Mouse (Mus musculus): Measurements from ENCODE around the gene Blzf1. TPM values are rescaled to one million over a fixed set of nuclear protein-coding genes. Genes with fewer than 3 reads are reported as not detected.

Blzf1 gene
- polyA plus RNA-seq, 1 experiment from 2014 or later = 25.4 TPM

DNA sequence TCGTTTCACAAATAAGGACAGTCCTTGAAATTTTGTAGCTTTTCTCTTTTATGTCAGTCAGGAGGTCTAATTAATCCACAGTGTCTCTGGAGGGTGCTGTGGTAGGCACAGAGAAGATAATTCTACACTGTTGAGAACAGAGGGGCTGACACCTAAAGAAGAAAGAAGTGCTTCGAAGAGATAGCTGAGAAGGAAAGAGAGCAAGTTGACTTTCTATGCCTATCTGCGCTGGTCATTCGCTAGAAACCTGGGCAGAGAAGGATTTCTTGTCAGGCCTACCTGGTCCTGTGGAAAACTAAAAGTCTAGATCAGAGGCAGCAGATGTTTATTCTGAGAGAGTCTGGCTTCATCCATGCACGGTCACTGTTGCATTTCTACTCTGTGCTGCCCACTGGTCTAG lies 6.8 kb upstream of the Blzf1 start:
- no peaks in the 10 kb centered on the region for H3K4me1 ChIP-seq (ENCODE audit: control insufficient read depth, insufficient read depth, low read length)
- H3K4me3 ChIP-seq (ENCODE audit: low read length) = no peak overlapping the region
- ATAC-seq (ENCODE audit: low FRiP score, low TSS enrichment) = no peak
- H3K9ac ChIP-seq (ENCODE audit: low read depth, low read length) = no peak overlapping the region
- no peaks in the 10 kb centered on the region for H3K27me3 ChIP-seq (ENCODE audit: control insufficient read depth, insufficient read depth, low read length)
- H3K9me3 ChIP-seq (ENCODE audit: control insufficient read depth, low read length) = no peaks in the 10 kb centered on the region
- no peak overlapping the region for H3K27ac ChIP-seq (ENCODE audit: low read depth, low read length)
- H3K36me3 ChIP-seq (ENCODE audit: control insufficient read depth, insufficient read depth, low read length) = peaks cover 14% of the 10 kb centered on the region; the same call in 1 of the 2 replicates
- 92% methylated on average over 5 of the region's 5 CpGs for WGBS
- no peak overlapping the region for H3K4me2 ChIP-seq (replicated peaks; ENCODE audit: low read depth, low read length)

DNA sequence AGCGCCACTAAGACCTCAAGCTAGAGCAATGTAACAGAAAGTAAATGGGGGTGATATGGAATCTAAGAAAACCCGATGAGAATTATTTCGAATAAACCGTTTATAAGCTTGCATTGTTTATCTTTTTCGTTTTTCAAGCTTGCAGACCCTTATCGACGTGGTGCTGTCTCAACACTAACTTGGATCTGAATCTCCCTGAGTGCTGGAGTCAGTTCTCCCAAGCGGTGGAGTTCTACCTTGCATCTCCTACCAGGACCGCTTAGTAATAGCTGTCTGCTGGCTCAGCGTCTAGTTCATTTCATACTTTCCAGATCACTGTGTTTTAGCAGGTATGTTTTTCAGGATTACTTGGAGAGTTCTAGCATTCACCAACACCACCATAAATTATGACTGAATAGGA lies 633 bp upstream of the Blzf1 start:
- Histone ChIP-seq H3K4me2 (replicated peaks; ENCODE audit: low read depth, low read length) (peak overlapping the region; percentile 74), H3K27me3 (ENCODE audit: control insufficient read depth, insufficient read depth, low read length) (no peaks in the 10 kb centered on the region), H3K9ac (ENCODE audit: low read depth, low read length) (peak overlapping the region; percentile 62), H3K36me3 (ENCODE audit: control insufficient read depth, insufficient read depth, low read length) (peaks cover 6% of the 10 kb centered on the region; the same call in 1 of the 2 replicates), H3K4me3 (ENCODE audit: low read length) (peak overlapping the region; percentile 77), H3K27ac (ENCODE audit: low read depth, low read length) (no peak overlapping the region), H3K4me1 (ENCODE audit: control insufficient read depth, insufficient read depth, low read length) (peaks cover 5% of the 10 kb centered on the region; the same call in 1 of the 2 replicates), H3K9me3 (ENCODE audit: control insufficient read depth, low read length) (no peaks in the 10 kb centered on the region)
- ATAC-seq (ENCODE audit: low FRiP score, low TSS enrichment) = no peak
- WGBS = 11% methylated on average over 10 of the region's 10 CpGs

DNA sequence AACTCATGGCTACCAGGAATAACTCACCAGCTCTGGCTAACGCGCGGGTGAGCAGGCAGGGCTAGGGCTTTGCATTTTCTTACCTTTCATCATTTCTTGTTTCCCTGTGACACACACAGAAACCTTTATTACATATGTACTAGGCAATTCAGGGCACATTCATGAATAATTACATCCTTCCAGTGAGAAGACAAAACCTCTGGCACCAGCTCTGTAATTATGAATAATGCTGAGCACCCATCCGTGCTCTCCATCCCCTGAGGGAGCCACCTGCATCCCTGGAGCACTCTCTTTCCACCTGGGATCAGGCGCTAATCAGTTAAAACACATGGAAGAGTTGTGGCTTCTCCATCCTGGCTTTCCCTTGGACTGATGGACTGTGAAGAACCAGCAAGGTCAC lies 3.5 kb downstream of the Blzf1 start, which contains the start of gene Nme7:
Nme7 (plus strand) TSS at position 301 of the 400 bp plus-strand sequence.
- 88% methylated on average over 5 of the region's 5 CpGs for WGBS
- Histone ChIP-seq H3K4me2 (replicated peaks; ENCODE audit: low read depth, low read length) (no peak within 1 kb of the TSS), H3K4me1 (ENCODE audit: control insufficient read depth, insufficient read depth, low read length) (peaks cover 5% of the 10 kb centered on the region; the same call in 1 of the 2 replicates), H3K4me3 (ENCODE audit: low read length) (no peak within 1 kb of the TSS), H3K27me3 (ENCODE audit: control insufficient read depth, insufficient read depth, low read length) (no peaks in the 10 kb centered on the region), H3K9me3 (ENCODE audit: control insufficient read depth, low read length) (no peaks in the 10 kb centered on the region), H3K36me3 (ENCODE audit: control insufficient read depth, insufficient read depth, low read length) (peaks cover 32% of the 10 kb centered on the region), H3K9ac (ENCODE audit: low read depth, low read length) (0 out of 2 replicates have a peak within 1 kb of the TSS, but pooled peaks have one; percentile 7), H3K27ac (ENCODE audit: low read depth, low read length) (no peak within 1 kb of the TSS)
- ATAC-seq (ENCODE audit: low FRiP score, low TSS enrichment) = no peak

DNA sequence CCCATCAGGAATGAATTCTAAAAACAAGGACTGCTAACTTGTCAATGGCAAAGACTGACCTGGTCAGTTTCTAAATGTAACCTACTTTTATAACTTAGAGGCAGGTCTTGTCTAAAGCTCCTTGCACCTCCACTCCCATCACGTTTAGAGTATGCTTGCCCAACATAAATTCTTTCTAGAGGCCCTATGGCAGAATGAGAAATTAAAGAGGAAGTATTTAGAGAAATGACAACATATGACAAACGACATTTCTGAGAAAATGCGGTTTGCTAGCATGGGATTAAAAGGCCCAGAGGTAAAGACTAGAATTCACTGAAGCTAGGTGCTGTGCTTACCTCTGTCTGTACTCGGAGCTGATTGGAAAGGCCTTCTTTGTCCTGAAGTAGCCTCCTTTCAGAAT lies 5.3 kb downstream of the Blzf1 start:
- Histone ChIP-seq H3K36me3 (ENCODE audit: control insufficient read depth, insufficient read depth, low read length) (peaks cover 44% of the 10 kb centered on the region), H3K4me2 (replicated peaks; ENCODE audit: low read depth, low read length) (no peak overlapping the region), H3K9ac (ENCODE audit: low read depth, low read length) (no peak overlapping the region), H3K27ac (ENCODE audit: low read depth, low read length) (no peak overlapping the region), H3K27me3 (ENCODE audit: control insufficient read depth, insufficient read depth, low read length) (no peaks in the 10 kb centered on the region), H3K4me3 (ENCODE audit: low read length) (no peak overlapping the region), H3K9me3 (ENCODE audit: control insufficient read depth, low read length) (no peaks in the 10 kb centered on the region), H3K4me1 (ENCODE audit: control insufficient read depth, insufficient read depth, low read length) (peaks cover 5% of the 10 kb centered on the region; the same call in 1 of the 2 replicates)
- 88% methylated on average over 4 of the region's 4 CpGs for WGBS
- ATAC-seq (ENCODE audit: low FRiP score, low TSS enrichment) = no peak

DNA sequence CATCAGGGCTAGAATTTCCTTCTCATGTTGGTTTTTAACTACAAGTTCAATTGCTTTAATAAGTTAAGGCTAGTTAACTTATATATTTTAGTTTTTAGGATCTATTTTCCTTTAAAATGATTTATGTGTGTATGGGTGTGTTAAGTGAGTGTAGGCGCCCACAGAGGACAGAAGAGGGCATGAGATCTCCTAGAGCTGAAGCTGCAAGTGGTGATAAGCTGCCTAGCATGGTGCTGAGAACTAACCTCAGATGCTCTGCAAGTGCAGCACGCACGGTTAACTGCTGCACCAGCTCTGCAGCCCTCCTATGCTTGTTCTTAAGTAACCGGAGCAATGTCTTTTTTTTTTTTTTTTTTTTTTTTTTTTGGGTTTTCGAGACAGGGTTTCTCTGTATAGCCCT lies 10.8 kb downstream of the Blzf1 start:
- Histone ChIP-seq H3K4me3 (ENCODE audit: low read length) (no peak overlapping the region), H3K9me3 (ENCODE audit: control insufficient read depth, low read length) (no peaks in the 10 kb centered on the region), H3K36me3 (ENCODE audit: control insufficient read depth, insufficient read depth, low read length) (peaks cover 63% of the 10 kb centered on the region), H3K4me2 (replicated peaks; ENCODE audit: low read depth, low read length) (no peak overlapping the region), H3K9ac (ENCODE audit: low read depth, low read length) (no peak overlapping the region), H3K27me3 (ENCODE audit: control insufficient read depth, insufficient read depth, low read length) (no peaks in the 10 kb centered on the region), H3K4me1 (ENCODE audit: control insufficient read depth, insufficient read depth, low read length) (no peaks in the 10 kb centered on the region), H3K27ac (ENCODE audit: low read depth, low read length) (no peak overlapping the region)
- ATAC-seq (ENCODE audit: low FRiP score, low TSS enrichment) = no peak
- WGBS = 96% methylated on average over 4 of the region's 5 CpGs

DNA sequence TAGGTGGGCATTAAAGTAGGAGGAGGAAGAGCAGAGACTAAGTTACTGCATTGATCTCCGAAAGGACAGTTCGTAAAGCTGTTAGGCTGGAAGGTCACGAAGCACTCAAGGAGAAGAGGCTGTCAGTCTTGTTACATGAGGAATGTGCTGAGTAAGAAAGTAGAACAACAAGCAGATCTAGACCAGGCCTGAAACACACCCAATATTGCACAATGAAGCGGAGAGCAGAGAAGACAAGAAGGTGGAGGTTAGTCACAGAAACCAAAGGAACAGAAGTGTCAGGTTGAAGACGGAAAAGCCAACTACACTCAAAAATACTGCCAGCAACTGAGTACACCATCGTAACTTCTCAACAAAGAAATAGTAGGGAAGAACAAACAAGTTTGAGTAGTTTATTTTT lies 13.2 kb downstream of the Blzf1 start:
- no peak overlapping the region for H3K4me2 ChIP-seq (replicated peaks; ENCODE audit: low read depth, low read length)
- H3K36me3 ChIP-seq (ENCODE audit: control insufficient read depth, insufficient read depth, low read length) = peaks cover 53% of the 10 kb centered on the region
- no peak overlapping the region for H3K27ac ChIP-seq (ENCODE audit: low read depth, low read length)
- WGBS = 95% methylated on average over 6 of the region's 6 CpGs
- H3K9me3 ChIP-seq (ENCODE audit: control insufficient read depth, low read length) = no peaks in the 10 kb centered on the region
- H3K9ac ChIP-seq (ENCODE audit: low read depth, low read length) = no peak overlapping the region
- no peaks in the 10 kb centered on the region for H3K4me1 ChIP-seq (ENCODE audit: control insufficient read depth, insufficient read depth, low read length)
- H3K4me3 ChIP-seq (ENCODE audit: low read length) = no peak overlapping the region
- no peaks in the 10 kb centered on the region for H3K27me3 ChIP-seq (ENCODE audit: control insufficient read depth, insufficient read depth, low read length)
- no peak for ATAC-seq (ENCODE audit: low FRiP score, low TSS enrichment)

DNA sequence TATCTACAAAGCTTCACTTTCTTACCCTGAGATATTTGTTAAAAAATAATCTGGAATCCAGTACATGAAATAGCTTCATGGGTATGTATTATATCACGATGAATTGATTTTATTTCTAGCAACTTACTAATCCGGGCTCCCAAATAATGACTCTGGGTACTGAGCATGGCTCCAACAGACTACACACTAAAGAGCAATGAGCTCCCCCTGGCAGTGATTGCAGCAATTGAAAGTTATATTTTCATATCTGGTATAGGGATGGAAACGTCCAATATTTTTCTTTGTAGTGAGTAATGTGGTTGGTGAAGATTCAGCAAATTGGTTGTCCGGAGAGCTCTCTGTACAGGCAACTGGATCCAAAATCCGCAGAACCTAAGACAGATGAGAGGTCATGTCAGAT lies 15.2 kb downstream of the Blzf1 start:
- Histone ChIP-seq H3K4me1 (ENCODE audit: control insufficient read depth, insufficient read depth, low read length) (no peaks in the 10 kb centered on the region), H3K4me2 (replicated peaks; ENCODE audit: low read depth, low read length) (no peak overlapping the region), H3K27me3 (ENCODE audit: control insufficient read depth, insufficient read depth, low read length) (no peaks in the 10 kb centered on the region), H3K9me3 (ENCODE audit: control insufficient read depth, low read length) (no peaks in the 10 kb centered on the region), H3K4me3 (ENCODE audit: low read length) (no peak overlapping the region), H3K36me3 (ENCODE audit: control insufficient read depth, insufficient read depth, low read length) (peaks cover 39% of the 10 kb centered on the region), H3K9ac (ENCODE audit: low read depth, low read length) (no peak overlapping the region), H3K27ac (ENCODE audit: low read depth, low read length) (no peak overlapping the region)
- no peak for ATAC-seq (ENCODE audit: low FRiP score, low TSS enrichment)
- WGBS = 91% methylated on average over 5 of the region's 5 CpGs

DNA sequence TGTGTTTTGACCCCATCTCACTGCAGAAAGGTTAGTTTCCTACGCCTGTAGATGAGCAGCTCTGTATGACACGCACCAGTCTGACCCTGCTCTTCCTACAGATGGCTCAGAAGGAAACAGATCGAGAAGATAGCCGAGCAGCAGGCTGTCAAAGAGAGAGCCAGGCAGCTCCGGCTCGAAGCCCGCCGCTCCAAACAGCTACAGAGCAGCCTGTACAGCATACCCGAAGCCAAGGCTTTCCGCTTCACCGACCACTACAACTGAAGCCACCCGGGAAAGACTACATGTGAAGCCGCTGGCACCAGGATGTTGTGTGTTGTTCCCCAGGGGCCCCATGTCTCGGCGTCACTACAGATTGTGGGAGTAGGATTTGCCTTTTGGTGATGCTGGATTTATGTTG lies 19.9 kb downstream of the Blzf1 start:
- H3K36me3 ChIP-seq (ENCODE audit: control insufficient read depth, insufficient read depth, low read length) = peaks cover 17% of the 10 kb centered on the region
- 34% methylated on average over 15 of the region's 15 CpGs for WGBS
- H3K27ac ChIP-seq (ENCODE audit: low read depth, low read length) = no peak overlapping the region
- H3K4me3 ChIP-seq (ENCODE audit: low read length) = no peak overlapping the region
- H3K9me3 ChIP-seq (ENCODE audit: control insufficient read depth, low read length) = no peaks in the 10 kb centered on the region
- H3K4me1 ChIP-seq (ENCODE audit: control insufficient read depth, insufficient read depth, low read length) = no peaks in the 10 kb centered on the region
- H3K27me3 ChIP-seq (ENCODE audit: control insufficient read depth, insufficient read depth, low read length) = no peaks in the 10 kb centered on the region
- no peak overlapping the region for H3K4me2 ChIP-seq (replicated peaks; ENCODE audit: low read depth, low read length)
- ATAC-seq (ENCODE audit: low FRiP score, low TSS enrichment) = peak; percentile 43; the same call in 1 of the 2 replicates
- no peak overlapping the region for H3K9ac ChIP-seq (ENCODE audit: low read depth, low read length)

DNA sequence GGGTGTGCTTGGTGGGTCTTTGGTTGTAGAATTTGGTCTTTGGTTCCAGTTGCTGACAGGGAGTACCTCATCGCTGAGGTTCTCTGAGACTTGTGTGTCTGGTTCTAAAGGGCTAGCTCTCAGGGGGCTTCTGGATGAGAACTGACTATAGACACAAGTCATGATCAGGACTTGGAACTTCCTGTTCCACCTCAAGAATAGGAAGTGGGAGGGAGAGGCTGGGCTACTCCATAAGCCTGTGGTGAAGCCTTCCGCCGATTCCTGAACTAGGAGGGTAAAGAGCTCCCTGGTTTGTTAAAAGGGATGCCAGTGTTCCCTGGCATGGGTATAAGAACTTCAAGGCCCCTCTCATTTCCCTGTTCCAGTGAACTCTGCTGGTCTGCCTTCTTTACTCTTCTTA lies 23.3 kb downstream of the Blzf1 start:
- H3K4me2 ChIP-seq (replicated peaks; ENCODE audit: low read depth, low read length) = no peak overlapping the region
- no peak overlapping the region for H3K27ac ChIP-seq (ENCODE audit: low read depth, low read length)
- H3K9me3 ChIP-seq (ENCODE audit: control insufficient read depth, low read length) = no peaks in the 10 kb centered on the region
- ATAC-seq (ENCODE audit: low FRiP score, low TSS enrichment) = no peak
- WGBS = 95% methylated on average over 3 of the region's 3 CpGs
- H3K27me3 ChIP-seq (ENCODE audit: control insufficient read depth, insufficient read depth, low read length) = no peaks in the 10 kb centered on the region
- no peak overlapping the region for H3K9ac ChIP-seq (ENCODE audit: low read depth, low read length)
- H3K4me3 ChIP-seq (ENCODE audit: low read length) = no peak overlapping the region
- no peaks in the 10 kb centered on the region for H3K4me1 ChIP-seq (ENCODE audit: control insufficient read depth, insufficient read depth, low read length)
- no peaks in the 10 kb centered on the region for H3K36me3 ChIP-seq (ENCODE audit: control insufficient read depth, insufficient read depth, low read length)

Measured in kidney, embryonic 14.5 days (tissue).